ENCODE assay signal across 23 mouse cellular contexts in genomic region chr6:148838460-148838859, GRCm38 (mm10). TPM values are rescaled to one million over a fixed set of nuclear protein-coding genes. Genes with fewer than 3 reads are reported as not detected.
DNase-seq lines count a peak whose midpoint lies in the region; ATAC-seq and TF ChIP-seq lines count a peak whose summit lies in the region.
"Had no signal": no experiment of that assay in that cellular context is flagged by ENCODE, and none has a peak within 500 bp of the region (broad histone marks: within the 10 kb centered on the region; RNA-seq: fewer than 3 reads in every experiment).

No protein-coding gene starts in this region.

- H3K4me3 ChIP-seq in G1E (ENCODE audit: low read depth, low read length) (no peak overlapping the region), MEL (ENCODE audit: control insufficient read depth in 1 of 2, insufficient read depth in 1 of 2, low read depth in 2 of 2, low read length in 2 of 2) (no peak overlapping the region)

- H3K9ac ChIP-seq in MEL (ENCODE audit: control insufficient read depth, low read depth, low read length, poor library complexity, severe bottlenecking), result no peak overlapping the region

- peak in 1 of 2 experiments; percentile 17; a peak in 1 of 4 replicates for TF ChIP-seq EP300 in MEL (IDR thresholded peaks at IDR 0.05; ENCODE audit: low read depth in 1 of 2, low read length in 2 of 2)

- no peaks in the 10 kb centered on the region for H3K79me2 ChIP-seq in MEL (ENCODE audit: control insufficient read depth, insufficient read depth, low read length, poor library complexity)

- H3K27me3 ChIP-seq in G1E (ENCODE audit: insufficient read depth, low read length), result no peaks in the 10 kb centered on the region
- no peaks in the 10 kb centered on the region for H3K27me3 ChIP-seq in MEL (ENCODE audit: control insufficient read depth in 1 of 2, insufficient read depth in 2 of 2, low read length in 2 of 2)
- H3K27me3 ChIP-seq: CH12.LX, Patski had no signal

- DNase-seq in 416B (ENCODE audit: low read depth) (peak; percentile 45), G1E (ENCODE audit: low spot score) (no peak), MEL (ENCODE audit: low read depth, low spot score) (peak; percentile 18)
- DNase-seq in adrenal gland, adult 8-10 months, result no peak
- no peak for DNase-seq in heart, postnatal 36 days
- DNase-seq: adrenal gland, adult 2 months; adrenal gland, postnatal 10 days; adrenal gland, postnatal 14 days; adrenal gland, postnatal 25 days; adrenal gland, postnatal 36 days; B cell, adult 2 months; cerebellum, adult 11 months; cerebellum, adult 11-12 months; cerebellum, adult 18-20 months; cerebellum, adult 2 months; cerebellum, adult 8-10 months; cerebellum, adult 9-10 months; cerebellum, adult 9-11 months had no signal

- TF ChIP-seq RAD21 in MEL (IDR thresholded peaks at IDR 0.05; ENCODE audit: low read depth, low read length), result no peak

- TF ChIP-seq CTCF in G1E (IDR thresholded peaks at IDR 0.05; ENCODE audit: low read depth, low read length) (no peak), MEL (IDR thresholded peaks at IDR 0.05 in 2 of 3, conservative IDR thresholded peaks at IDR 0.05 in 1 of 3; ENCODE audit: control insufficient read depth in 1 of 3, insufficient read depth in 1 of 3, low read depth in 2 of 3, low read length in 3 of 3, poor library complexity in 1 of 3, severe bottlenecking in 1 of 3) (no peak)

- intact Hi-C loops in heart, postnatal 36 days (cut with DNase I), result loop anchor here (10.0 kb wide), 1 partner anchor 276 kb away; no protein-coding TSS in a partner anchor

- TF ChIP-seq POLR2A in MEL (IDR thresholded peaks at IDR 0.05; ENCODE audit: control insufficient read depth in 1 of 2, insufficient read depth in 1 of 2, low read depth in 1 of 2, low read length in 2 of 2, poor library complexity in 1 of 2), result no peak

- peak; percentile 57 for ATAC-seq in G1E (ENCODE audit: extremely low read depth, insufficient number of reproducible peaks, low FRiP score, poor library complexity, severe bottlenecking)
- no peak for ATAC-seq in inflammation-experienced regulatory T-cells, adult 6 months
- ATAC-seq: activated CD4-positive, CD25-positive, alpha-beta regulatory T cell, adult 4 months; CD4-positive, CD25-positive, alpha-beta regulatory T cell, adult 4 months; Patski had no signal

- H3K4me1 ChIP-seq in G1E (ENCODE audit: insufficient read depth, low read depth, low read length), result peaks cover 3% of the 10 kb centered on the region
- H3K4me1 ChIP-seq in MEL (ENCODE audit: control insufficient read depth in 1 of 2, insufficient read depth in 2 of 2, low read length in 2 of 2), result peaks cover 0 to 4% of the 10 kb centered on the region in 2 experiments; a peak in 1 of 4 replicates

- peaks cover 6% of the 10 kb centered on the region for H3K36me3 ChIP-seq in G1E (replicated peaks)
- H3K36me3 ChIP-seq in MEL (ENCODE audit: control insufficient read depth in 1 of 2, insufficient read depth in 2 of 2, low read length in 2 of 2), result peaks cover 0 to 3% of the 10 kb centered on the region in 2 experiments; a peak in 2 of 4 replicates

- H3K27ac ChIP-seq in MEL (ENCODE audit: control insufficient read depth, low read depth, low read length), result no peak overlapping the region

- no peaks in the 10 kb centered on the region for H3K9me3 ChIP-seq in G1E (replicated peaks)
- no peaks in the 10 kb centered on the region for H3K9me3 ChIP-seq in MEL (replicated peaks; ENCODE audit: insufficient read depth, low read length)

TF ChIP-seq in MEL, 35 proteins besides CTCF, POLR2A, EP300 and RAD21:
- no peak for TF ChIP-seq E2F4 (IDR thresholded peaks at IDR 0.05; ENCODE audit: borderline replicate concordance, low read depth, low read length)
- TF ChIP-seq GATA1 (IDR thresholded peaks at IDR 0.05; ENCODE audit: low read depth, low read length), result peak; percentile 51; the same call in 1 of the 2 replicates
- TF ChIP-seq MAFK (IDR thresholded peaks at IDR 0.05; ENCODE audit: borderline replicate concordance, low read depth, low read length), result no peak
- TF ChIP-seq ZMIZ1 (IDR thresholded peaks at IDR 0.05; ENCODE audit: low read depth, low read length), result no peak
- no peak for TF ChIP-seq SIN3A (IDR thresholded peaks at IDR 0.05; ENCODE audit: low read length)
- TF ChIP-seq ETS1 (IDR thresholded peaks at IDR 0.05; ENCODE audit: low read depth, low read length), result 0 out of 2 replicates have a peak, but pooled peaks have one; percentile 22
- no peak for TF ChIP-seq RCOR1 (IDR thresholded peaks at IDR 0.05; ENCODE audit: low read depth, low read length)
- TF ChIP-seq POLR2AphosphoS2 (IDR thresholded peaks at IDR 0.05; ENCODE audit: low read length), result no peak
- no peak for TF ChIP-seq MEF2A (IDR thresholded peaks at IDR 0.05; ENCODE audit: extremely low read depth, insufficient replicate concordance, low read depth, low read length, poor library complexity, severe bottlenecking)
- no peak for TF ChIP-seq MYB (IDR thresholded peaks at IDR 0.05; ENCODE audit: low read depth, low read length)
- TF ChIP-seq BHLHE40 (IDR thresholded peaks at IDR 0.05; ENCODE audit: borderline replicate concordance, low read depth, low read length), result no peak
- no peak for TF ChIP-seq ZKSCAN1 (IDR thresholded peaks at IDR 0.05; ENCODE audit: low read depth, low read length)
- no peak for TF ChIP-seq USF1 (IDR thresholded peaks at IDR 0.05; ENCODE audit: low read depth, low read length)
- no peak for TF ChIP-seq CHD2 (IDR thresholded peaks at IDR 0.05; ENCODE audit: low read length)
- no peak for TF ChIP-seq JUND (IDR thresholded peaks at IDR 0.05; ENCODE audit: low read depth, low read length)

RNA-seq across cellular contexts. Expression of gene Ipo8, which starts 7.2 kb away (rescaled TPM):
- total RNA-seq in G1E (2014; fragmentation: Nextera tagmentation) (72.2 and 111 TPM in 2 replicates), G1E (2017) (61.6 and 66.4 TPM in 2 replicates), MEL (2012; rRNA removed) (27.7 and 28.3 TPM in 2 replicates)
- polyA plus RNA-seq in G1E (2012) (17.2 and 17.7 TPM in 2 replicates), MEL (2012; ENCODE audit: insufficient read depth in 1 of 2, insufficient read length in 2 of 2, low read depth in 1 of 2, low replicate concordance in 2 of 2, missing spikeins in 1 of 2) (10 to 100 TPM in 1 of 2 experiments, not detected in 1; 23.4 TPM)
- 10 to 100 TPM; 50.7 to 66.3 (median 58.2) TPM for total RNA-seq in adrenal gland, adult 8-10 months (2022)
- 10 to 100 TPM; 17.8 to 20.9 (median 20.4) TPM for polyA plus RNA-seq in inflammation-experienced regulatory T-cells, adult 6 months (2017; shearing (Covaris generic))
- total RNA-seq in heart, postnatal 36 days (2021), result 10 to 100 TPM; 22.5 to 23.8 TPM

RNA-seq across cellular contexts. Expression of gene Caprin2, which starts 57.6 kb away (rescaled TPM):
- total RNA-seq in G1E (2014; fragmentation: Nextera tagmentation) (25.3 and 38.2 TPM in 2 replicates), G1E (2017) (18.8 and 22.8 TPM in 2 replicates), MEL (2012; rRNA removed) (4.2 and 5.9 TPM in 2 replicates)
- polyA plus RNA-seq in G1E (2012) (2.2 and 3.1 TPM in 2 replicates), MEL (2012; ENCODE audit: insufficient read depth in 1 of 2, insufficient read length in 2 of 2, low read depth in 1 of 2, low replicate concordance in 2 of 2, missing spikeins in 1 of 2) (1 to 10 TPM in 1 of 2 experiments, not detected in 1; 6.4 TPM)
- total RNA-seq in adrenal gland, adult 8-10 months (2022), result 10 to 100 TPM; 14.3 to 23.6 (median 16.8) TPM
- 1 to 10 TPM; 3.2 to 6.0 (median 3.5) TPM for polyA plus RNA-seq in inflammation-experienced regulatory T-cells, adult 6 months (2017; shearing (Covaris generic))
- 1 to 10 TPM; 4.6 to 5.3 TPM for total RNA-seq in heart, postnatal 36 days (2021)

Comparison
In these comparisons a context has a peak if more than half of its experiments do, and no peak if none do; other contexts are left out.
1. DNase-seq: peak in 416B (single experiment) and MEL (single experiment); none in G1E (single experiment), adrenal gland, adult 8-10 months (single experiment) and heart, postnatal 36 days (0 of 2).